35 mouse cellular contexts compared by ENCODE assay signal in genomic region chr10:76448851-76449250, GRCm38 (mm10). TPM values are rescaled to one million over a fixed set of nuclear protein-coding genes. Genes with fewer than 3 reads are reported as not detected.
DNase-seq lines count a peak whose midpoint lies in the region; ATAC-seq and TF ChIP-seq lines count a peak whose summit lies in the region.
"Had no signal": no experiment of that assay in that cellular context is flagged by ENCODE, and none has a peak within 500 bp of the region (broad histone marks: within the 10 kb centered on the region; RNA-seq: fewer than 3 reads in every experiment).

Gene 2610028H24Rik (plus strand): TSS chr10:76449081.

- H3K4me3 ChIP-seq in heart, adult 2 months: no peak within 1 kb of the TSS
- H3K4me3 ChIP-seq in heart, embryonic 10.5 days: no peak within 1 kb of the TSS
- no peak within 1 kb of the TSS for H3K4me3 ChIP-seq in heart, postnatal 0 days (ENCODE audit: low read depth, low read length)
- no peak within 1 kb of the TSS for H3K4me3 ChIP-seq in limb, embryonic 15.5 days
- H3K4me3 ChIP-seq in lung, postnatal 0 days (ENCODE audit: low read depth, low read length): no peak within 1 kb of the TSS
- H3K4me3 ChIP-seq: erythroblast, embryonic 14.5 days; hindbrain, embryonic 10.5 days; hindbrain, embryonic 15.5 days; layer of hippocampus, adult 2 months; left cerebral cortex, adult 2 months; limb, embryonic 13.5 days; liver, embryonic 13.5 days; megakaryocyte, embryonic 14.5 days; midbrain, embryonic 12.5 days had no signal

- 71% methylated on average over 5 of the region's 5 CpGs for WGBS in heart, adult 2 months
- WGBS in heart, embryonic 10.5 days: 64% methylated on average over 5 of the region's 5 CpGs
- 72% methylated on average over 5 of the region's 5 CpGs for WGBS in heart, postnatal 0 days
- 69% methylated on average over 5 of the region's 5 CpGs for WGBS in limb, embryonic 15.5 days
- WGBS in lung, postnatal 0 days: 44% methylated on average over 5 of the region's 5 CpGs

- H3K27ac ChIP-seq in heart, adult 2 months: peak within 1 kb of the TSS; percentile 75
- H3K27ac ChIP-seq in heart, embryonic 10.5 days: no peak within 1 kb of the TSS
- H3K27ac ChIP-seq in heart, postnatal 0 days (ENCODE audit: low read depth): peak within 1 kb of the TSS; percentile 73
- H3K27ac ChIP-seq in limb, embryonic 15.5 days: peak within 1 kb of the TSS; percentile 68
- peak within 1 kb of the TSS; percentile 87 for H3K27ac ChIP-seq in lung, postnatal 0 days (ENCODE audit: low read length)
- H3K27ac ChIP-seq: hindbrain, embryonic 10.5 days; hindbrain, embryonic 15.5 days; layer of hippocampus, adult 2 months; left cerebral cortex, adult 2 months; limb, embryonic 13.5 days; liver, embryonic 13.5 days; midbrain, embryonic 12.5 days had no signal

- H3K9me3 ChIP-seq in heart, embryonic 10.5 days: no peaks in the 10 kb centered on the region
- H3K9me3 ChIP-seq in heart, postnatal 0 days (replicated peaks; ENCODE audit: control insufficient read depth, low read length): no peaks in the 10 kb centered on the region
- no peaks in the 10 kb centered on the region for H3K9me3 ChIP-seq in limb, embryonic 15.5 days
- H3K9me3 ChIP-seq in lung, postnatal 0 days (ENCODE audit: low read length): no peaks in the 10 kb centered on the region
- H3K9me3 ChIP-seq: hindbrain, embryonic 10.5 days; hindbrain, embryonic 15.5 days; limb, embryonic 13.5 days; liver, embryonic 13.5 days; megakaryocyte, embryonic 14.5 days; midbrain, embryonic 12.5 days had no signal

- H3K27me3 ChIP-seq in heart, adult 2 months (ENCODE audit: control insufficient read depth, insufficient read depth, low read length): no peaks in the 10 kb centered on the region
- H3K27me3 ChIP-seq in heart, embryonic 10.5 days (ENCODE audit: insufficient read depth, poor library complexity, severe bottlenecking): no peaks in the 10 kb centered on the region
- H3K27me3 ChIP-seq in heart, postnatal 0 days (ENCODE audit: control insufficient read depth, insufficient read depth, low read length): no peaks in the 10 kb centered on the region
- no peaks in the 10 kb centered on the region for H3K27me3 ChIP-seq in limb, embryonic 15.5 days
- no peaks in the 10 kb centered on the region for H3K27me3 ChIP-seq in lung, postnatal 0 days (replicated peaks; ENCODE audit: insufficient read depth, low read length)
- H3K27me3 ChIP-seq: hindbrain, embryonic 15.5 days; limb, embryonic 13.5 days; liver, embryonic 13.5 days had no signal

- no peak for TF ChIP-seq EP300 in heart, adult 2 months (IDR thresholded peaks at IDR 0.05; ENCODE audit: insufficient read depth, low read depth, low read length)
- no peak for TF ChIP-seq EP300 in heart, postnatal 0 days (IDR thresholded peaks at IDR 0.05; ENCODE audit: low read depth)
- no peak for TF ChIP-seq EP300 in lung, postnatal 0 days (IDR thresholded peaks at IDR 0.05)

- peaks cover 7% of the 10 kb centered on the region for H3K4me1 ChIP-seq in heart, adult 2 months (ENCODE audit: control insufficient read depth, insufficient read depth, low read length)
- peaks cover 1% of the 10 kb centered on the region; the same call in 1 of the 2 replicates for H3K4me1 ChIP-seq in heart, embryonic 10.5 days
- peaks cover 20% of the 10 kb centered on the region for H3K4me1 ChIP-seq in heart, postnatal 0 days (ENCODE audit: control insufficient read depth, insufficient read depth)
- peaks cover 12% of the 10 kb centered on the region; the same call in 1 of the 2 replicates for H3K4me1 ChIP-seq in limb, embryonic 15.5 days
- peaks cover 15% of the 10 kb centered on the region; the same call in 1 of the 2 replicates for H3K4me1 ChIP-seq in lung, postnatal 0 days (ENCODE audit: insufficient read depth, low read depth, low read length)
- H3K4me1 ChIP-seq: hindbrain, embryonic 15.5 days; midbrain, embryonic 12.5 days had no signal

- no peak for TF ChIP-seq CTCF in heart, adult 2 months (IDR thresholded peaks at IDR 0.05)
- TF ChIP-seq CTCF in heart, postnatal 0 days (IDR thresholded peaks at IDR 0.05; ENCODE audit: low read depth): no peak
- no peak for TF ChIP-seq CTCF in lung, postnatal 0 days (IDR thresholded peaks at IDR 0.05)

- no peaks in the 10 kb centered on the region for H3K79me2 ChIP-seq in heart, adult 2 months (replicated peaks; ENCODE audit: control insufficient read depth, insufficient read depth, low read length)

- DNase-seq in heart, adult 2 months: no peak
- DNase-seq in heart, embryonic 10.5 days (ENCODE audit: low spot score): no peak
- no peak for DNase-seq in heart, postnatal 0 days (ENCODE audit: low spot score)
- DNase-seq in heart, postnatal 4 days: no peak
- DNase-seq in lung, postnatal 0 days (ENCODE audit: low spot score): peak; percentile 61
- DNase-seq in adipocyte (ENCODE audit: low spot score): no peak
- DNase-seq: adrenal gland, postnatal 25 days; cerebellum, adult 18-20 months; cerebellum, postnatal 10 days; gastrocnemius, postnatal 36 days; kidney, adult 18-20 months; kidney, postnatal 36 days; liver, embryonic 13.5 days; lung, embryonic 14.5 days had no signal

- H3K36me3 ChIP-seq in heart, adult 2 months (ENCODE audit: control insufficient read depth, insufficient read depth, low read length): no peaks in the 10 kb centered on the region
- no peaks in the 10 kb centered on the region for H3K36me3 ChIP-seq in heart, embryonic 10.5 days
- no peaks in the 10 kb centered on the region for H3K36me3 ChIP-seq in heart, postnatal 0 days (replicated peaks; ENCODE audit: control insufficient read depth, insufficient read depth, low read length)
- no peaks in the 10 kb centered on the region for H3K36me3 ChIP-seq in limb, embryonic 15.5 days
- H3K36me3 ChIP-seq in lung, postnatal 0 days (ENCODE audit: insufficient read depth, low read length): no peaks in the 10 kb centered on the region
- H3K36me3 ChIP-seq: hindbrain, embryonic 10.5 days; hindbrain, embryonic 15.5 days; limb, embryonic 13.5 days; liver, embryonic 13.5 days; midbrain, embryonic 12.5 days had no signal

- H3K9ac ChIP-seq in heart, adult 2 months (ENCODE audit: low read depth, low read length): no peak within 1 kb of the TSS
- peak within 1 kb of the TSS; percentile 23; the same call in 1 of the 2 replicates for H3K9ac ChIP-seq in heart, postnatal 0 days (replicated peaks; ENCODE audit: low read depth, low read length)
- no peak within 1 kb of the TSS for H3K9ac ChIP-seq in limb, embryonic 15.5 days
- H3K9ac ChIP-seq in lung, postnatal 0 days (replicated peaks; ENCODE audit: low read depth): no peak within 1 kb of the TSS
- H3K9ac ChIP-seq: hindbrain, embryonic 15.5 days; limb, embryonic 13.5 days; liver, embryonic 13.5 days; lung, embryonic 14.5 days; midbrain, embryonic 12.5 days had no signal

- no peak for ATAC-seq in heart, postnatal 0 days (ENCODE audit: insufficient read depth, low read depth)
- ATAC-seq in limb, embryonic 15.5 days (ENCODE audit: insufficient number of reproducible peaks, low FRiP score, low TSS enrichment, low read depth): no peak
- peak; percentile 15; the same call in 1 of the 2 replicates for ATAC-seq in lung, postnatal 0 days
- ATAC-seq in monocyte, adult 5-6 weeks (replicated peaks; ENCODE audit: insufficient number of reproducible peaks, low FRiP score, low TSS enrichment, poor library complexity, severe bottlenecking): no peak
- ATAC-seq: CD4-positive, CD25-positive, alpha-beta regulatory T cell, adult 4 months; inflammation-experienced regulatory T-cells, adult 6 months had no signal

- intact Hi-C loops in heart, adult 2 months (cut with DNase I): no loop called here

- TF ChIP-seq POLR2A in heart, adult 2 months (IDR thresholded peaks at IDR 0.05; ENCODE audit: insufficient read depth, low read depth, low read length): no peak

- no peak within 1 kb of the TSS for H3K4me2 ChIP-seq in heart, postnatal 0 days (ENCODE audit: low read depth, low read length)
- H3K4me2 ChIP-seq in limb, embryonic 15.5 days: no peak within 1 kb of the TSS
- H3K4me2 ChIP-seq in lung, postnatal 0 days (replicated peaks; ENCODE audit: low read depth, low read length): no peak within 1 kb of the TSS; the same call in 1 of the 2 replicates
- H3K4me2 ChIP-seq: hindbrain, embryonic 15.5 days; limb, embryonic 13.5 days; liver, embryonic 13.5 days; lung, embryonic 14.5 days; midbrain, embryonic 12.5 days had no signal

RNA-seq across cellular contexts. Expression of gene 2610028H24Rik, which starts in this region (rescaled TPM):
- under 1 TPM in 1 of 2 experiments, not detected in 1; 0.20 TPM for total RNA-seq in heart, adult 2 months (2021)
- polyA plus RNA-seq in heart, adult 2 months (2012; rRNA removed): 0.47 and 1.8 TPM in 2 replicates
- not detected in 2 replicates for polyA plus RNA-seq in heart, embryonic 10.5 days (2016; fragmentation: Nextera tagmentation; extraction: Ambion mirVana)
- not detected in 2 replicates for total RNA-seq in heart, postnatal 0 days (2014; rRNA removed; ENCODE audit: low replicate concordance)
- polyA plus RNA-seq in heart, postnatal 0 days (2015; fragmentation: Nextera tagmentation; extraction: Ambion mirVana): 0.47 TPM in 1 of 2 replicates, not detected in the other
- not detected for total RNA-seq in heart, postnatal 4 days (2021)
- polyA plus RNA-seq in limb, embryonic 15.5 days (2015; fragmentation: Nextera tagmentation; extraction: Ambion mirVana): not detected in 2 replicates
- polyA plus RNA-seq in lung, postnatal 0 days (2015; fragmentation: Nextera tagmentation; extraction: Ambion mirVana): 30.3 and 32.3 TPM in 2 replicates
- total RNA-seq in monocyte, adult 5-6 weeks (2017): not detected in 3 replicates
- total RNA-seq: adrenal gland, adult 18-20 months; adrenal gland, postnatal 25 days; layer of hippocampus, adult 2 months; layer of hippocampus, postnatal 14 days; left cerebral cortex, adult 2 months; left cerebral cortex, postnatal 25 days; midbrain, postnatal 0 days had no signal
- polyA plus RNA-seq: brain, embryonic 14.5 days; erythroblast, embryonic 14.5 days; forebrain, embryonic 11.5 days; hindbrain, embryonic 10.5 days; hindbrain, embryonic 15.5 days; inflammation-experienced regulatory T-cells, adult 6 months; kidney, embryonic 16.5 days; limb, embryonic 13.5 days; liver, embryonic 13.5 days; lung, embryonic 14.5 days; midbrain, embryonic 12.5 days; midbrain, postnatal 0 days; neural tube, embryonic 14.5 days; stomach, embryonic 14.5 days had no signal

Comparison
In these comparisons a context has a peak if more than half of its experiments do, and no peak if none do; other contexts are left out.
1. RNA of gene 2610028H24Rik (polyA plus RNA-seq): 30.3 to 32.3 TPM in lung, postnatal 0 days; 0.47 to 1.8 TPM in heart, adult 2 months, 0.47 TPM in heart, postnatal 0 days, not detected in limb, embryonic 15.5 days and not detected in heart, embryonic 10.5 days; every median in the first group is over 10 times any median in the second.